Mouse (Mus musculus) liver, embryonic 14 days (tissue): ENCODE results near the gene Ptges3. TPM values are rescaled to one million over a fixed set of nuclear protein-coding genes. Genes with fewer than 3 reads are reported as not detected.

Experiments used
- polyA plus RNA-seq: library from polyadenylated mRNA; depleted of rRNA; stranded (reverse); fragments of >200 nt; gene quantifications from 2 replicates; pipeline ENCODE4 v1.2.3, GENCODE M21; 2012; rRNA removed

The Ptges3 gene
- 45.9 and 53.1 TPM in 2 replicates for polyA plus RNA-seq

DNA sequence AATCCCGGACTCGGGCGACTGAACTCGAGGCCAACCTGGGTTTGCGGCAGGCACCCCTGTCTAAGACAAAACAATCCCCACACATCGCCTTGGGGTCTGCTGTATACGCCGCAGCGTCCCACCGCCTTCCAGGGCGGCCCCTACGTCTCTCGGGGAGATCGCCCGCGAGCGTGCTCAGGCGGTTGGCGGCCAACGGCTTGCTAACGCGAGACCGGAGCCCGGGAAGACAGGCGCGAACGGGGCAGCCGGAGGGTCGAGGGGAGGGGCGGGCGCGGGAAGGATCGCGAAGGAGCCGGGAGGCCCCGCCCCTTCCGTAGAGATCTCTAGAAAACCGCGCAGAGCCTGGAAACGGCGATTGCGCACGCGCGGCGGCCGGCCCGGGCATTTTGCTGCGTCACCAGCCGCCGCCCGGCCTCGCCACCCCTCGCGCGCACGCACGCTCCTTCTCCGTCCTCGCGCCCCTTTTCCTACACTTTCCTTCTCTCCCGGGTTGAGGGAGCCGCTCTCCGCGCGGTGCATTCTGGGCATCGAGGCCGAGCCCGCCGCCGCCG, at the start of gene Ptges3:
Gene Ptges3, plus strand, starts transcription at position 354 of the 551 bp plus-strand sequence.

DNA sequence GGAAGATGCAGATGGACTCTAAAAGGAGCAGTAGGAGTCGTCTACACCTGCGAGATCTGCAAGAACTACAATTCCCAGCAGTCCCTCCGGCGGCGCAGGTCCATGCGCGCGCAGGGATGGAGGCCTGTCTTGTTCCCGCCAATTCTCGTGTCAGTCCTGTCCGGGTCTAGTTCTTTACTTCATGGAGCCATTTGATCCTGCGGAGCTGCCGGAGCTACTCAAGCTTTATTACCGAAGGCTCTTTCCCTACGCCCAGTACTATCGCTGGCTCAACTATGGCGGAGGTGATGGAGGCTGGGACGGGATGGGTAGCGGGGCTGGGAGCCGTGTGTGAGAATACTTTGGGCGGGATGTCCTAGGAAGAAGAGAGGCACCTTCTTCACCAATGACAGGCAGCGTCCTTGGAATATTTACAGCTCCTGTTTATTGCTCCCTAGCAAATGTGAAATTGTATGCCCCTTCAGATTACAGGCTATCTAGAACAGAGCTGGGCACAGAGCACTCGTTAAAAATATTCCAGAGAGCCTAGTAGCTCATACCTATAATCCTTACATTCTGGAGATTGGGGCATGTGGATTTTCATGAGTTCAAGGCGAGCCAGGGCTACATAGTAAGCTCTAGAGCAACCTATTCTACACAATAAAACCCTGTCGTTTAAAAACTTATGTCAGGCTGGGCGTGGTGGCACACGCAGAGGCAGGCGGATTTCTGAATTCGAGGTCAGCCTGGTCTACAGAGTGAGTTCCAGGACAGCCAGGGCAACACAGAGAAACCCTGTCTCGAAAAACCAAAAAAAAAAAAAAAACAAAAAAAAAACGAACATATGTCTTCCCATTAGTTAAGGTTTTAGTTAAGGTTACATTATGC, 43.5 kb upstream of the Ptges3 start, which contains the start of gene Prim1:
Gene Prim1, plus strand, starts transcription at position 101 of the 867 bp plus-strand sequence.

GRCm38 (mm10) chr10:128082880-128083421, 24.2 kb downstream of the Ptges3 start, which contains the start of gene Atp5b:
TSS of gene Atp5b (plus strand) at chr10:128083273.

DNA sequence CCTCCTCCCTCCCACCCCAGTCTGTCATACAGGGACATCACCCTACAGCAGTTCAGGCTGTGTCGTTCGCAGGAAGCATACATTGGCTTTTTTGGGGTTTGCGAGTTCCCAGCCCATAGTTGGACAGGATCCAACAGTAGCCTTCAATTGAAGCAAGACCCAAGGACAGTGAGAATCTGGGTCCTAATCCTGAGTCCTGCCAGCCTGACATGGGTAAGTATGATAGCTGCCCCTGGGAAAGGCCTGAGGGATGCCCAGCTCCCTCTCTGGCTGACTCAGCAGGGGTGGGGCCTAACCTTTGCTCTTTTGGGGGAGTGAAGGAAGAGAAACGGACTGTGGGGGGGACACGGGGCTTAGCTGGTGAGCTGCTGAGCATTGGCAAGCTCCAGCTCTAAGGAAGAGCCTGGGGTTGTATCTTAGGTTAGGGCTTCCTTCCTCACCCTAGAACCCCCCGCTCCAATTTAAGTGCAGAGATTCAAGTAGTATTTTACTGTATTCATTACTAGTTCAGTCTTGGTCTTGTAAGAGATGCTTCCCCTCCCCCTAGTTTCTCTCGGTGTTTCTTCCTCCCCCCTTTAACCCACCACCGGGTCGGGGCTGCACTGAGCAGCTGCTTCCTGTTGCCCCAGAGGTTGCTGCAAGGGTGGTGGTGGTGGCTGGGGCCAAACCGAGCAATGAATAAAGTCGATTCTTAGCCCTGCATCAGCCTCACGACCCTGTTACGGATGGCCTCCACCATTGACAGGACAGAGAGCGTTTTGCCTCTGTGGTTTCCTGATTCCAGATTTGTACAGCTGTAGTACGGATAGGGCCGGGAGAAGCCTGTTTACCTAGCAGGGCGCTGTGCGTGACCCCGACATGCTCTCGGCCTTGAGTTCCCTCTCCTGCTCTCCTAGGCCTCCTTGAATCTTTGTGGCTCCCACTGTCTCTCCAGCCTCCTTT, 33.1 kb downstream of the Ptges3 start, which contains the start of gene Baz2a:
Gene Baz2a, plus strand, starts transcription at position 14 of the 942 bp plus-strand sequence.

Other genes with a start within 250 kb of the Ptges3 start
- gene Rdh19, start 209.0 kb upstream of the Ptges3 start, polyA plus RNA-seq: 0.02 and 0.05 TPM in 2 replicates
- gene Rdh16f2, start 192.5 kb upstream of the Ptges3 start, polyA plus RNA-seq: 0.09 and 0.12 TPM in 2 replicates
- gene Rdh7, start 170.1 kb upstream of the Ptges3 start, polyA plus RNA-seq: 1.0 and 1.3 TPM in 2 replicates
- gene Sdr9c7, start 160.4 kb upstream of the Ptges3 start, polyA plus RNA-seq: 0.02 TPM in 1 of 2 replicates, not detected in the other
- 0.10 TPM in 1 of 2 replicates, not detected in the other for gene Hsd17b6, start 51.3 kb upstream of the Ptges3 start, polyA plus RNA-seq
- 45.2 and 51.2 TPM in 2 replicates for gene Prim1, start 43.8 kb upstream of the Ptges3 start, polyA plus RNA-seq
- 343 and 396 TPM in 2 replicates for gene Naca, start 23.4 kb upstream of the Ptges3 start, polyA plus RNA-seq
- gene Atp5b, start 24.3 kb downstream of the Ptges3 start, polyA plus RNA-seq: 942 and 1,051 TPM in 2 replicates
- gene Baz2a, start 32.6 kb downstream of the Ptges3 start, polyA plus RNA-seq: 9.0 and 10.6 TPM in 2 replicates
- 10.2 and 10.3 TPM in 2 replicates for gene Rbms2, start 121.3 kb downstream of the Ptges3 start, polyA plus RNA-seq
- gene Gls2, start 135.5 kb downstream of the Ptges3 start, polyA plus RNA-seq: 4.7 and 5.8 TPM in 2 replicates
- 11.3 and 14.6 TPM in 2 replicates for gene Spryd4, start 152.9 kb downstream of the Ptges3 start, polyA plus RNA-seq
- gene Mip, start 166.9 kb downstream of the Ptges3 start, polyA plus RNA-seq: 0.02 TPM in 2 replicates
- gene Timeless, start 173.1 kb downstream of the Ptges3 start, polyA plus RNA-seq: 11.7 and 14.6 TPM in 2 replicates
- gene Apon, start 195.1 kb downstream of the Ptges3 start, polyA plus RNA-seq: 0.76 and 0.77 TPM in 2 replicates
- 55.6 and 67.0 TPM in 2 replicates for gene Apof, start 209.7 kb downstream of the Ptges3 start, polyA plus RNA-seq
- 6.0 and 7.8 TPM in 2 replicates for gene Stat2, start 211.6 kb downstream of the Ptges3 start, polyA plus RNA-seq
- 0.05 and 0.07 TPM in 2 replicates for gene Il23a, start 239.8 kb downstream of the Ptges3 start, polyA plus RNA-seq
- 11.6 and 14.5 TPM in 2 replicates for gene Pan2, start 244.4 kb downstream of the Ptges3 start, polyA plus RNA-seq